11 mouse cellular contexts compared by ENCODE assay signal in genomic region chr1:118337921-118338320, GRCm38 (mm10). TPM values are rescaled to one million over a fixed set of nuclear protein-coding genes. Genes with fewer than 3 reads are reported as not detected.
A peak's percentile ranks its signal among the peaks of the same experiment; 100 is the strongest.
DNase-seq lines count a peak whose midpoint lies in the region.
"Had no signal": no experiment of that assay in that cellular context is flagged by ENCODE, and none has a peak within 500 bp of the region (broad histone marks: within the 10 kb centered on the region; RNA-seq: fewer than 3 reads in every experiment).

No protein-coding gene starts in this region.

- peak; percentile 3 to 51 for DNase-seq in frontal cortex, postnatal 36 days (ENCODE audit: low spot score in 2 of 2)
- no peak for DNase-seq in frontal cortex, postnatal 14 days (ENCODE audit: low spot score in 2 of 2)
- peak; percentile 8 for DNase-seq in layer of hippocampus, adult 11-12 months (ENCODE audit: low spot score)
- no peak for DNase-seq in layer of hippocampus, postnatal 10 days (ENCODE audit: low spot score in 2 of 2)
- peak; percentile 63 for DNase-seq in brain, adult 2 months (ENCODE audit: low read depth, low spot score)
- DNase-seq in telencephalon, adult 2 months (ENCODE audit: low read depth, low spot score) = peak; percentile 51
- DNase-seq: adrenal gland, postnatal 14 days; cerebellum, adult 2 months; cerebellum, postnatal 10 days; heart, adult 2 months; heart, postnatal 14 days had no signal

RNA-seq across cellular contexts. Expression of gene Nifk, which starts 16.3 kb away (rescaled TPM):
- 10 to 100 TPM; 31.4 to 33.5 TPM for total RNA-seq in layer of hippocampus, postnatal 10 days (2021)

RNA-seq across cellular contexts. Expression of gene Tsn, which starts 26.4 kb away (rescaled TPM):
- total RNA-seq in layer of hippocampus, postnatal 10 days (2021) = 100 to 1,000 TPM; 113 to 135 TPM

RNA-seq across cellular contexts. Expression of gene Clasp1, which starts 50.9 kb away (rescaled TPM):
- 100 to 1,000 TPM; 140 to 146 TPM for total RNA-seq in layer of hippocampus, postnatal 10 days (2021)

Comparison
In these comparisons a context has a peak if more than half of its experiments do, and no peak if none do; other contexts are left out.
1. DNase-seq: peak in frontal cortex, postnatal 36 days (2 of 2), layer of hippocampus, adult 11-12 months (single experiment), brain, adult 2 months (single experiment) and telencephalon, adult 2 months (single experiment); none in frontal cortex, postnatal 14 days (0 of 2) and layer of hippocampus, postnatal 10 days (0 of 2).